Mouse (Mus musculus) retina, postnatal 1 day (tissue): ENCODE results near the gene Zfp61.

Experiments
- DNase-seq: peaks from one replicate; pipeline ENCODE4 v3.0.0-alpha.2; 2012

Zfp61 gene

GRCm38 (mm10) chr7:24254633-24255474, 46.2 kb downstream of the Zfp61 start, which contains the start of gene Zfp108:
Gene Zfp108, plus strand, starts transcription at chr7:24254794.
- DNase-seq: peak; percentile 93

- no peak for DNase-seq
Measured at GRCm38 (mm10) chr7:24253779-24254615, 47.0 kb downstream of the Zfp61 start.
